Mouse (Mus musculus) limb, embryonic 12.5 days (tissue): Measurements from ENCODE around the gene Slc35f5. TPM values are rescaled to one million over a fixed set of nuclear protein-coding genes. Genes with fewer than 3 reads are reported as not detected.

Experiments used
- polyA plus RNA-seq: library from polyadenylated mRNA; unstranded; fragments of >200 nt; fragmentation: Nextera tagmentation; extraction: Ambion mirVana; gene quantifications from 2 replicates; pipeline ENCODE4 v1.2.1, GENCODE M21; 2016

Slc35f5 gene
- polyA plus RNA-seq, 1 experiment from 2014 or later, result 33.3 TPM

Other genes starting within 250 kb of the Slc35f5 start
- gene Actr3, start 124.9 kb upstream of the Slc35f5 start, polyA plus RNA-seq, result 214 and 231 TPM in 2 replicates
- not detected in 2 replicates for gene Gpr39, start 116.4 kb downstream of the Slc35f5 start, polyA plus RNA-seq